Mouse (Mus musculus) midbrain, embryonic 15.5 days (tissue): ENCODE measurements around the gene Tbc1d10c. TPM values are rescaled to one million over a fixed set of nuclear protein-coding genes. Genes with fewer than 3 reads are reported as not detected.

Source experiments
- ATAC-seq: fragments of 200-750 bp; cut with Nextera tagmentation; replicated peaks from 2 replicates; pipeline ENCODE4 v1.8.0; 2017; ENCODE audit warnings: moderate TSS enrichment
- H3K27ac ChIP-seq: fragments of 300-500 bp; sonication (generic); 2 replicates; pipeline ENCODE4 v1.5.1; 2015; ENCODE audit warnings: mild to moderate bottlenecking, inconsistent platforms
- H3K27me3 ChIP-seq: fragments of 300-500 bp; sonication (generic); replicated peaks from 2 replicates; pipeline ENCODE4 v1.6.1; 2015; ENCODE audit warnings: inconsistent platforms
- H3K36me3 ChIP-seq: fragments of 300-500 bp; sonication (generic); replicated peaks from 2 replicates; pipeline ENCODE4 v1.6.1; 2015; ENCODE audit warnings: inconsistent platforms
- H3K4me1 ChIP-seq: fragments of 300-500 bp; sonication (generic); 2 replicates; pipeline ENCODE4 v1.6.1; 2015; ENCODE audit warnings: inconsistent platforms
- H3K4me2 ChIP-seq: fragments of 300-500 bp; sonication (generic); 2 replicates; pipeline ENCODE4 v1.6.1; 2015; ENCODE audit warnings: inconsistent platforms, mild to moderate bottlenecking, moderate library complexity
- H3K4me3 ChIP-seq: fragments of 300-500 bp; sonication (generic); 2 replicates; pipeline ENCODE4 v1.5.1; 2015; ENCODE audit warnings: mild to moderate bottlenecking, inconsistent platforms
- H3K9ac ChIP-seq: fragments of 300-500 bp; sonication (generic); 2 replicates; pipeline ENCODE4 v1.6.1; 2015; ENCODE audit warnings: mild to moderate bottlenecking, inconsistent platforms
- H3K9me3 ChIP-seq: fragments of 300-500 bp; sonication (generic); 2 replicates; pipeline ENCODE4 v1.6.1; 2016; ENCODE audit warnings: inconsistent platforms
- WGBS: fragments of 180-500 bp; shearing (Covaris S2); methylation state at CpG from one replicate; pipeline ENCODE4 v1.1.7; 2015; ENCODE audit warnings: mixed read lengths; 5-methylcytosine and 5-hydroxymethylcytosine counted together
- polyA plus RNA-seq: library from polyadenylated mRNA; unstranded; fragments of >200 nt; fragmentation: Nextera tagmentation; extraction: Ambion mirVana; gene quantifications from 2 replicates; pipeline ENCODE4 v1.2.1, GENCODE M21; 2015

Gene Tbc1d10c
- polyA plus RNA-seq, 1 experiment from 2014 or later = 0.93 TPM

DNA sequence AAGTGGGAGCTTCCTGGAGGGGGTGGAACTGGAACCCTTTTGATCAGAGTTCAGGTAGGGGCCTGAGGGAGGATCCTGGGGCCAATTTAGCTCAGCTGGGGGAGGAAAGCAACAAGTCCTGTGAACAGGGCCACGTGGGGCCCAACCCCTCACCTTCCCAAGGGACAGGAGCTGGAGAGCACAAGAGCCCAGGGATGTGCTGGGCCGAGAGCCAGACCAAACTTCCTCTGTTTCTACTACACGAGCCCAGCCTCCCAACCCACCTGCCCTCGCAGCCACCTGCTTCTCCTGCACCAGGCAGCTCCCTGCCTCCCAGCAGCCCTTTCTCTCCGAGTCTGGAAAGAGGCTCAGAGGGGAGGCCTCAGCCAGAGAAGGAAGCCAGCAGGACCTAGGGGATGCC lies 5.5 kb upstream of the Tbc1d10c start:
- no peaks in the 10 kb centered on the region for H3K27me3 ChIP-seq
- no peak overlapping the region for H3K4me2 ChIP-seq
- no peak for ATAC-seq
- no peak overlapping the region for H3K9ac ChIP-seq
- H3K9me3 ChIP-seq = no peaks in the 10 kb centered on the region
- H3K27ac ChIP-seq = no peak overlapping the region
- peaks cover 37% of the 10 kb centered on the region for H3K4me1 ChIP-seq
- H3K36me3 ChIP-seq = peaks cover 28% of the 10 kb centered on the region
- 62% methylated on average over 5 of the region's 5 CpGs for WGBS
- H3K4me3 ChIP-seq = no peak overlapping the region

DNA sequence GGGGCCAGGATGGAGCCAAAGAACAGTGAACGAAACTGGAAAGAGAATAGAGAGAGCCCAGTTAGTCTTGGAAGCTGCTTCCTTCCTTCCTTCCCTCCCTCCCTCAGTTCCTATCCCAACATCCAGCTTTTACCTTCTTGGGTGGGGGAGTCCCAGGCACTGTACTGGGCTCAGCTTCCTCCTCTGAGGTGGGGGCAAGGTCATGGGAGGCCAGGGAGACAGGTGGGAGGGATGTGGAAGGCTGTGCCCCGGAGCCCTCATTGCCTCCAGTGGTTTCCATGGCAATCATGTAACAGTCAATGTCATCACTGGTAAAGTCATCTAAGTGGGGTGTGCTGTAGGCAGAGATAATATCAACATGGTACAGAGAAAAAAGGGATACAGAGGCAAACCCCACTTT lies 5.0 kb upstream of the Tbc1d10c start:
- ATAC-seq = no peak
- WGBS = 70% methylated on average over 2 of the region's 2 CpGs
- Histone ChIP-seq H3K4me2 (no peak overlapping the region), H3K9me3 (no peaks in the 10 kb centered on the region), H3K27ac (peak overlapping the region; percentile 23; the same call in 1 of the 2 replicates), H3K4me1 (peaks cover 35% of the 10 kb centered on the region), H3K27me3 (no peaks in the 10 kb centered on the region), H3K9ac (no peak overlapping the region), H3K4me3 (no peak overlapping the region), H3K36me3 (peaks cover 28% of the 10 kb centered on the region)

DNA sequence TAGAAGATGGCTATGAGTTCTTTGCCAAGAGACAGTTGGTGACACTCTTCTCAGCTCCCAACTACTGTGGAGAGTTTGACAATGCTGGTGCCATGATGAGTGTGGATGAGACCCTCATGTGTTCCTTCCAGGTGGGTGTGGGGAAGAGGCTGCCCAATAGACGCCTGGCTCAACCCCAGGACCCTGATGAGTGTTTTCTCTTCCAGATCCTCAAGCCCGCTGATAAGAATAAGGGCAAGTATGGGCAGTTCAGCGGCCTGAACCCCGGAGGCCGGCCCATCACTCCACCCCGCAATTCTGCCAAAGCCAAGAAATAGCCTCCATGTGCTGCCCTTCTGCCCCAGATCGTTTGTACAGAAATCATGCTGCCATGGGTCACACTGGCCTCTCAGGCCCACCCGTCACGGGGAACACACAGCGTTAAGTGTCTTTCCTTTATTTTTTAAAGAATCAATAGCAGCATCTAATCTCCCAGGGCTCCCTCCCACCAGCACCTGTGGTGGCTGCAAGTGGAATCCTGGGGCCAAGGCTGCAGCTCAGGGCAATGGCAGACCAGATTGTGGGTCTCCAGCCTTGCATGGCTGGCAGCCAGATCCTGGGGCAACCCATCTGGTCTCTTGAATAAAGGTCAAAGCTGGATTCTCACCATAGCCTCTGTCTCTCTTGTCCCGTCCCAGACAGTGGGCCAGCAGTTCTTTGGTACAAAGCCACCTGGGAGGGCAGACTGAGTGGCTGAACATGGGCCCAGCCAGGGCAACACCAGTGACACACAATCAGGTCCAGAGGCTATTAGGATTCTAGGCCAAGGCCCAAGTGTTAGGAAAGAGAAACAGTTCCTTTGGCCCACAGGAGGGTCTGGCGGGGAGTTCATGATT lies 3.9 kb upstream of the Tbc1d10c start:
- 83% methylated on average over 12 of the region's 12 CpGs for WGBS
- ATAC-seq = no peak
- no peak overlapping the region for H3K4me2 ChIP-seq
- H3K9me3 ChIP-seq = no peaks in the 10 kb centered on the region
- no peaks in the 10 kb centered on the region for H3K27me3 ChIP-seq
- no peak overlapping the region for H3K9ac ChIP-seq
- no peak overlapping the region for H3K27ac ChIP-seq
- peaks cover 24% of the 10 kb centered on the region for H3K4me1 ChIP-seq
- peaks cover 28% of the 10 kb centered on the region for H3K36me3 ChIP-seq
- no peak overlapping the region for H3K4me3 ChIP-seq

DNA sequence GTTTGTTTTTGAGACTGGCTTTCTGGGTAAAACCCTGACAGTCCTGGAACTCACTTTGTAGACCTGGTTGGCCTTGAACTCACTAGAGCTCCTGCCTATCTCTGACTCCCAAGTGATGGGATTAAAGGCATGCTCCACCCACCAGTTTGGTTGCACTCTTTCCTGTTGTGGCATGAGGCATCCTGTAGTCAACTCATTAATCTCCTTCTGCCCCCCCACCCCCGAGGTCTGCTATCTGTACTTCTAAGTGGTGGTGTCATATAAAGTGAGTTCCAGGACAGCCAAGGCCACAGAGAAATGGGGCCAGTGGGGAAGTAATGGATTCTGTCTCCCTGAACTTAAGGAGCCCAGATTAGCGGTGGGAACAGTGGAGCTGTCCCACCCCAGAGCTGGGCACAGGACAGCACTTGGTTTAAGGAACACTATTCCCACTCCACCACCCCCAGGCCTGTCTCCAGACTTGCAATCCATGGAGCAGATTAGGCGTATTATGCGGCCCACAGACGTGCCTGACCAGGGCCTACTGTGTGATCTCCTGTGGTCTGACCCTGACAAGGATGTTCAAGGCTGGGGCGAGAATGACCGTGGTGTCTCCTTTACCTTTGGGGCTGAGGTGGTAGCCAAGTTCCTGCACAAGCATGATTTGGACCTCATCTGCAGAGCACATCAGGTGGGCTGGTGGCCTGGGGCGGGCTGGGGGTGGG lies 3.1 kb upstream of the Tbc1d10c start:
- no peak overlapping the region for H3K27ac ChIP-seq
- H3K27me3 ChIP-seq = no peaks in the 10 kb centered on the region
- no peaks in the 10 kb centered on the region for H3K9me3 ChIP-seq
- 83% methylated on average over 8 of the region's 8 CpGs for WGBS
- H3K9ac ChIP-seq = no peak overlapping the region
- H3K4me3 ChIP-seq = no peak overlapping the region
- peak overlapping the region; percentile 93 for H3K4me2 ChIP-seq
- H3K4me1 ChIP-seq = peaks cover 24% of the 10 kb centered on the region
- peaks cover 28% of the 10 kb centered on the region for H3K36me3 ChIP-seq
- no peak for ATAC-seq

- peak overlapping the region; percentile 88 for H3K9ac ChIP-seq
- H3K27ac ChIP-seq = peak overlapping the region; percentile 84; the same call in 1 of the 2 replicates
- peak overlapping the region; percentile 93 for H3K4me2 ChIP-seq
- H3K36me3 ChIP-seq = peaks cover 28% of the 10 kb centered on the region
- WGBS = 55% methylated on average over 6 of the region's 6 CpGs
- H3K4me1 ChIP-seq = peaks cover 24% of the 10 kb centered on the region
- ATAC-seq = no peak
- H3K9me3 ChIP-seq = no peaks in the 10 kb centered on the region
- peak overlapping the region; percentile 70 for H3K4me3 ChIP-seq
- no peaks in the 10 kb centered on the region for H3K27me3 ChIP-seq
These were observed 2.0 kb upstream of the Tbc1d10c start for GRCm38 (mm10) chr19:4193129-4193528.

- peak overlapping the region; percentile 93 for H3K4me2 ChIP-seq
- peak overlapping the region; percentile 88 for H3K9ac ChIP-seq
- peak overlapping the region; percentile 70 for H3K4me3 ChIP-seq
- H3K36me3 ChIP-seq = peaks cover 28% of the 10 kb centered on the region
- ATAC-seq = peak; percentile 44
- peak overlapping the region; percentile 84 for H3K27ac ChIP-seq
- WGBS = under 1% methylated on average over 50 of the region's 52 CpGs
- H3K27me3 ChIP-seq = no peaks in the 10 kb centered on the region
- no peaks in the 10 kb centered on the region for H3K9me3 ChIP-seq
- peaks cover 24% of the 10 kb centered on the region for H3K4me1 ChIP-seq
These were observed 1.3 kb upstream of the Tbc1d10c start for GRCm38 (mm10) chr19:4192251-4192985.

GRCm38 (mm10) chr19:4191528-4192250 lies 605 bp upstream of the Tbc1d10c start, which contains the start of gene Ppp1ca:
Gene Ppp1ca (plus strand): TSS chr19:4192065.
- ATAC-seq = peak; percentile 90

DNA sequence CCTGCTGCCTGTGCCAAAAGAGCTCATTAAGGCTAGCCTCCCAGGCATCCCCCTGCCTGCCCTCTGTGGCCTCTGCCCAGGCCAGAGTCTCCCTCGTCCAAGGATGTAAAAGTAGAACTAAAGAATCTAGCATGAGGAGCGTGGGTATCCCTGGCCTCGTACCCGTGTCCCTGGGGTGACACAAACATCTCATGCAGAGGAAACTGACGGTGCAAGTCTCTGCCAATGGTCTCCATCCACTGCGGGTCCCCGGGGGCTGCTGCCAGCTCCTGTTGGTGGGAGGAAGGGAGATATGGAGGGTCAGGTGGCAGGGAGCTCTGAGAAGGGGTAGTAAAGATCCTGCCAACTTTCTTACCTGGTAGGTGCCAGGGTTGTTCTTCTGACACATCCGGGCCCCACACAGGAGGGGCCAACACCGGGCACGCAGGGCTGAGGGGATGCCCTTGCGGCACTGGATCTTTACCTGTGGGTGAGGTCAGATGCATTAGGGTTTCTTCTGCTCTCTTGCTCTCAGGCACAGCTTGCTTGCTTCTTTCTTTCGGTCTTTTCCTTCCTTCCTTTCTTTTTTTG lies 1.9 kb downstream of the Tbc1d10c start:
- no peak overlapping the region for H3K4me2 ChIP-seq
- peaks cover 14% of the 10 kb centered on the region for H3K4me1 ChIP-seq
- H3K27ac ChIP-seq = no peak overlapping the region
- no peak overlapping the region for H3K9ac ChIP-seq
- 89% methylated on average over 12 of the region's 12 CpGs for WGBS
- H3K36me3 ChIP-seq = peaks cover 2% of the 10 kb centered on the region
- H3K27me3 ChIP-seq = no peaks in the 10 kb centered on the region
- ATAC-seq = no peak
- H3K4me3 ChIP-seq = no peak overlapping the region
- H3K9me3 ChIP-seq = no peaks in the 10 kb centered on the region

More at GRCm38 (mm10) chr19:4191528-4192250, 605 bp upstream of the Tbc1d10c start, which contains the start of gene Ppp1ca:
- H3K4me1 ChIP-seq = peaks cover 24% of the 10 kb centered on the region
- H3K36me3 ChIP-seq = peaks cover 26% of the 10 kb centered on the region
- peak within 1 kb of the TSS; percentile 84 for H3K27ac ChIP-seq
- peak within 1 kb of the TSS; percentile 93 for H3K4me2 ChIP-seq
- no peaks in the 10 kb centered on the region for H3K9me3 ChIP-seq
- peak within 1 kb of the TSS; percentile 88 for H3K9ac ChIP-seq
- WGBS = 6% methylated on average over 42 of the region's 47 CpGs
- peak within 1 kb of the TSS; percentile 70 for H3K4me3 ChIP-seq
- no peaks in the 10 kb centered on the region for H3K27me3 ChIP-seq

DNA sequence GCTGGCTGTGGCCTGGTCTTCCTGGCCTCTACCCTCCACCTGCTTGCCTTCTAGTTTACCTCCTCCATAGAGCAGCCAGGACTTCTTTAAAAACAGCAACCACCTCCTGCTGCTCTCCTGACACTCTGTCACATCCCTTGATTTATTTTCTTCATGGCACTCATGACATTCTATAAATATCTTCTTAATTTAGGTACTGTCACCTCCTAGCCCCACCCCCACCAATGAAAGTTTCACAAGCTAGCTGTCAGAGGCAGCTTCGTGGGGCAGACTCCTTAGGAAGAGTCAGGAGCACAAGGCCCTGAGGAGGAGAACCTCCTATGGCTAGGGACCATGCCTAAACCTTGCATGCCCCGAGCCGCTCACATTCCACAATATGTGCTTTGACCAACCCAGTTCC lies 3.8 kb downstream of the Tbc1d10c start:
- no peak overlapping the region for H3K4me3 ChIP-seq
- no peaks in the 10 kb centered on the region for H3K27me3 ChIP-seq
- peaks cover 2% of the 10 kb centered on the region; the same call in 1 of the 2 replicates for H3K4me1 ChIP-seq
- H3K9me3 ChIP-seq = no peaks in the 10 kb centered on the region
- 75% methylated on average over 3 of the region's 3 CpGs for WGBS
- no peaks in the 10 kb centered on the region for H3K36me3 ChIP-seq
- no peak overlapping the region for H3K4me2 ChIP-seq
- ATAC-seq = no peak
- no peak overlapping the region for H3K27ac ChIP-seq
- H3K9ac ChIP-seq = no peak overlapping the region

DNA sequence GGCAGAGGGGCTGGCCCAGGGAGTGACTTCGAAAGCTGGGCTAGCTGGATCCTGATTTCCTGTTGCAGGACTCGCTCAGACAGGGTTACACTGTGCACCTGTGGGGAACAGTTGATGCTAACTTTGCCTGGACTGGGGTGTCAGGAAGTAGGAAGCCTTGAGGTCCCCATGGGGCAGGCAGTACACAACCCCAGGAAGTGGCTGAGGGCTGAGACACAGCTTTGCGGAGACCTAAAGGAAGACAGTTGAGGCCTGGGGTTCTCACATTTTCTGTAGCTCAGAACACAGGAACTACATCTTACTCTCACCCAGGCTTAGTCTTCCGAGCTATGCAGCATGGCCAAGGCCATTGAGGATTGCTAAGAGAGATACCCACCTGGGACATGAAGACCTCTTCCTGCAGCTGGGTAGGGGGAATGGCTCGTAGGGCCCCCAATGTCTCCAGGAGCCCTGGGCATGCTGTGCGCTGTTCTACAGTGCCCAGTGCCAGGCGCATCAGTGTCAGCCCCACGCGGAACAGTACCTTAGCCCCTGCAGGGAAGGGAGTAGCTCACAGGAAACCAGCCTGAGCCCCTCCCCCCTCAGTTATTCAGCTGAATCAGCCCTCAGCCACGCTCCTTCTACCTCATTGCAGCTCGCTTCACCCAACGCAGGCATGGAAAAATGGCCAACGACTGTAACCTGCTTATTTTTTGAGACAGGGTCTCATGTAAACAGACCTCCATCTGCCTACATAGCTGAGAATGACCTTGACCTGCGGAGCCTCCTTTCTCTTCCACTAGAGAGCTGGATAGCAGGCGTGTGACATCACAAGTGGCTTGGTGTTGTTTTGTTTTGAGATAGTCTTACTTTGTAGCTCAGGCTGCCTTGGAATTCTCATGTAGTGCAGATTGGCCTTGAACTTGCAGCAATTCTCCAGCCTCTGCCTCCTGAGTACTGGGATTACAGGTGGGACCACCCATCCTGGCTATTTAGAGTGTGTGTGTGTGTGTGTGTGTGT lies 5.8 kb downstream of the Tbc1d10c start:
- no peak overlapping the region for H3K27ac ChIP-seq
- ATAC-seq = no peak
- no peaks in the 10 kb centered on the region for H3K36me3 ChIP-seq
- H3K9me3 ChIP-seq = no peaks in the 10 kb centered on the region
- no peak overlapping the region for H3K4me2 ChIP-seq
- peaks cover 9% of the 10 kb centered on the region for H3K4me1 ChIP-seq
- no peaks in the 10 kb centered on the region for H3K27me3 ChIP-seq
- H3K9ac ChIP-seq = no peak overlapping the region
- no peak overlapping the region for H3K4me3 ChIP-seq
- 59% methylated on average over 15 of the region's 15 CpGs for WGBS
